Mouse (Mus musculus) 3134 (cell line): Measurements from ENCODE around the gene Rwdd4a.

Experiments
- DNase-seq: peaks from one replicate; pipeline ENCODE4 v3.0.0-alpha.2; 2011; ENCODE audit warnings: low spot score; ENCODE audit not compliant: insufficient read length; ENCODE audit errors: extremely low read depth

Gene Rwdd4a

DNA sequence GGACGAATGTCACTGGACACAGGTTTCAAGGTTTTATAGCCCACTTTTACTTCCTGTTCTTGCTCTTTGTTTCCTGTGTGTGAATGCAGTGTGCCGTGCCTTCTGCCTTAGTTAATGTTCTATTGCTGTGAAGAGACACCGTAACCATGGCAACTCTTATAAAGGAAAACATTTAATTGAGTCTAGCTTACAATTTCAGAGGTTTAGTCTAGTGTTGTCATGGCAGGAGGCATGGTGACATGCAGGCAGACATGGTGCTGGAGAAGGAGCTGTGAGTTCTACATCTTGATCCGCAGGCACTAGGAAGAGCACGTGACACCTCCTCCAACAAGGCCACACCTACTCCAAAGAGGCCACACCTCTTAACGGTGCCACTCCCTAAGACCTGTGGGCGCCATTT, 48.0 kb downstream of the Rwdd4a start:
- no peak for DNase-seq

DNA sequence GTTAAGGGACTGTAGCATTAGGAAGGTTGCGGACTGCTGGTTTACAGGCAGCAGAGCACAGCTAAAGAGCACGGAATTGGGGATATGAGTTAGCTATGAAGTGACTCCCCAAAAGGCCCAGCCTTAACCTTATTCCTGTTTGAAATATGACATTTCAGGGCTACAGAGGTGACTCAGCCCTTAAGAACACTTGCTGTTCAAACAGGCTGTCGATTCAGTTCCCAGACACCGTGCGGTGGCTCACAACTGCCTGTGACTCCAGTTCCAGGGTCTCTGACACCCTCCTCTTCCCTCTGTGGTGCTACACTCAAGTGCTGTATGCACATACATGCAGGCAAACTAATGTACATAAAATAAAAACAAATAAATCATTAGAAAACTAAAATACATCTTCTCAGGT, 55.2 kb downstream of the Rwdd4a start:
- DNase-seq, result no peak

DNA sequence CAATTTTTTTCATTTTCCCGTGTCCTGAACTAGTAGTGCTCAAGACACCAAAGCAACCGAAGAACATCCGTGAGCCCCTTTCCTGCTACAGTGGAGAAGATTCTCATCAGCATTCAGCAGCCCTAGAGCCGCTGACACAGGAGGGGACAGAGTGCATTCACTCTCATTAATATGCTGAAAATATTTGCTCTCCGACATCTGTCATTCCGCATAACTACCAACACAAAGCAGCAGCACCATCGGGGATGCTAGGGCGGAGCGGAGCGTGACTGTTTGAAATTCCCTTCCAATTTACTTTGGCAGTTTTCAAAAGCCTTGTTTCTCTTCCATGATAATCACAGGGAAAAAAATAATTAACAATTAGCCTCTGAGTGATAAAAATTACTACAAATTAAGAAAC, 56.9 kb downstream of the Rwdd4a start:
- no peak for DNase-seq

DNA sequence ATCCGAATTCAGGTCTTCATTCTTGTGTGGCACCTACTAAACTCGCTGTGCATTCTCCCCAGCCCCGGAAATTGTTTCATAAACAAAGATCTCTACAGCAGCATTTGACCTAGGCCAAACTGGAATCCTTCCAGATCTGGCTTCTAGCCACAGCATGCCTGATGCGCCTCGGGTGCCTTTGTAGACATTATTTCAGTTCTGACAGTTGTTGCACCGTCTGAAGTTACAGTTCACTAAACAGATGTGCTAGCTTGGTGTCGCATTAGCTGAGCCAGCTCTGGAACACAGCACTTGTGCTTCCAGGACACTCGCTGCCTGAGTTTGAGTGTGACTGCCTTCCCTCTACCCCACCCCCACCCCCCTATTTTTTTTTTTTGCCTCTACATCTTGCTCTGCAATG, 67.2 kb downstream of the Rwdd4a start:
- no peak for DNase-seq
